Mouse (Mus musculus): ENCODE results near the gene Setdb1. TPM values are rescaled to one million over a fixed set of nuclear protein-coding genes. Genes with fewer than 3 reads are reported as not detected.

The Setdb1 gene
- total RNA-seq, 2 experiments from 2014 or later, result 39.0 to 41.1 TPM

- DNase-seq (ENCODE audit: low spot score in 2 of 2), result no peak
Measured at GRCm38 (mm10) chr3:95319701-95320625, 37.0 kb downstream of the Setdb1 start.

GRCm38 (mm10) chr3:95319110-95319509 is 37.9 kb downstream of the Setdb1 start:
- DNase-seq (ENCODE audit: low spot score in 2 of 2), result no peak

GRCm38 (mm10) chr3:95318548-95318947 is 38.5 kb downstream of the Setdb1 start:
- no peak for DNase-seq (ENCODE audit: low spot score in 2 of 2)

GRCm38 (mm10) chr3:95317414-95318080 is 39.5 kb downstream of the Setdb1 start:
- no peak for DNase-seq (ENCODE audit: low spot score in 2 of 2)

GRCm38 (mm10) chr3:95315844-95316550 is 41.0 kb downstream of the Setdb1 start:
- no peak for DNase-seq (ENCODE audit: low spot score in 2 of 2)

GRCm38 (mm10) chr3:95315094-95315843 is 41.7 kb downstream of the Setdb1 start:
- peak; percentile 85 to 90 for DNase-seq (ENCODE audit: low spot score in 2 of 2)

- DNase-seq (ENCODE audit: low spot score in 2 of 2), result no peak
Measured at GRCm38 (mm10) chr3:95314486-95315093, 42.4 kb downstream of the Setdb1 start, which contains the start of gene Cers2. Cers2 (plus strand) TSS chr3:95314791.

GRCm38 (mm10) chr3:95314075-95314474 is 42.9 kb downstream of the Setdb1 start:
- no peak for DNase-seq (ENCODE audit: low spot score in 2 of 2)

- DNase-seq (ENCODE audit: low spot score in 2 of 2), result no peak
Measured at GRCm38 (mm10) chr3:95313476-95313875, 43.5 kb downstream of the Setdb1 start.

- DNase-seq (ENCODE audit: low spot score in 2 of 2), result no peak
Measured at GRCm38 (mm10) chr3:95312623-95313022, 44.4 kb downstream of the Setdb1 start.

- DNase-seq (ENCODE audit: low spot score in 2 of 2), result peak in 1 of 2 experiments; percentile 62
Measured at GRCm38 (mm10) chr3:95310968-95311882, 45.8 kb downstream of the Setdb1 start.

- DNase-seq (ENCODE audit: low spot score in 2 of 2), result no peak
Measured at GRCm38 (mm10) chr3:95310496-95310895, 46.5 kb downstream of the Setdb1 start.

GRCm38 (mm10) chr3:95307100-95307499 is 49.9 kb downstream of the Setdb1 start, which contains the start of gene Anxa9:
Anxa9 (minus strand) TSS chr3:95307176.
- no peak for DNase-seq (ENCODE audit: low spot score in 2 of 2)

GRCm38 (mm10) chr3:95306244-95306643 is 50.8 kb downstream of the Setdb1 start:
- DNase-seq (ENCODE audit: low spot score in 2 of 2), result no peak

- DNase-seq (ENCODE audit: low spot score in 2 of 2), result no peak
Measured at GRCm38 (mm10) chr3:95301204-95301796, 55.7 kb downstream of the Setdb1 start.

GRCm38 (mm10) chr3:95298018-95298417 is 59.0 kb downstream of the Setdb1 start:
- DNase-seq (ENCODE audit: low spot score in 2 of 2), result no peak

- no peak for DNase-seq (ENCODE audit: low spot score in 2 of 2)
Measured at GRCm38 (mm10) chr3:95296103-95296469, 60.9 kb downstream of the Setdb1 start.

- no peak for DNase-seq (ENCODE audit: low spot score in 2 of 2)
Measured at GRCm38 (mm10) chr3:95295321-95296102, 61.5 kb downstream of the Setdb1 start.
